Mouse (Mus musculus) stomach, embryonic 14.5 days (tissue): Measurements from ENCODE around the gene Cyp4f14. TPM values are rescaled to one million over a fixed set of nuclear protein-coding genes. Genes with fewer than 3 reads are reported as not detected.
"Not testable (repeated sequence)": the region's sequence is repeated elsewhere in the genome, so short reads cannot be mapped to it uniquely, and the experiment has no call there.

Source experiments
- ATAC-seq: fragments of 200-750 bp; cut with Nextera tagmentation; 2 replicates; pipeline ENCODE4 v1.8.0; 2017; ENCODE audit warnings: low read depth, moderate TSS enrichment; ENCODE audit not compliant: insufficient number of reproducible peaks, insufficient read depth, low FRiP score
- H3K27ac ChIP-seq: fragments of 300-500 bp; sonication (generic); 2 replicates; pipeline ENCODE4 v1.5.1; 2014; ENCODE audit warnings: mild to moderate bottlenecking, low read length, moderate library complexity, mixed read lengths
- H3K27me3 ChIP-seq: fragments of 300-500 bp; sonication (generic); 2 replicates; pipeline ENCODE4 v1.6.1; 2014; ENCODE audit warnings: low read length, control low read depth, mixed read lengths; ENCODE audit not compliant: control insufficient read depth, insufficient read depth
- H3K36me3 ChIP-seq: fragments of 300-500 bp; sonication (generic); 2 replicates; pipeline ENCODE4 v1.6.1; 2014; ENCODE audit warnings: mild to moderate bottlenecking, control low read depth, low read length, moderate library complexity, mixed read lengths; ENCODE audit not compliant: control insufficient read depth, insufficient read depth
- H3K4me1 ChIP-seq: fragments of 300-500 bp; sonication (generic); 2 replicates; pipeline ENCODE4 v1.6.1; 2014; ENCODE audit warnings: low read length, control low read depth, mixed read lengths; ENCODE audit not compliant: control insufficient read depth, insufficient read depth
- H3K4me2 ChIP-seq: fragments of 300-500 bp; sonication (generic); replicated peaks from 2 replicates; pipeline ENCODE4 v1.6.1; 2014; ENCODE audit warnings: low read depth, low read length, control low read depth
- H3K4me3 ChIP-seq: fragments of 300-500 bp; sonication (generic); 2 replicates; pipeline ENCODE4 v1.5.1; 2014; ENCODE audit warnings: low read depth, low read length, control low read depth
- H3K9ac ChIP-seq: fragments of 300-500 bp; sonication (generic); replicated peaks from 2 replicates; pipeline ENCODE4 v1.6.1; 2014; ENCODE audit warnings: low read depth, mild to moderate bottlenecking, control low read depth, low read length, moderate library complexity, mixed read lengths
- H3K9me3 ChIP-seq: fragments of 300-500 bp; sonication (generic); 2 replicates; pipeline ENCODE4 v1.6.1; 2016; ENCODE audit warnings: low read depth, low read length, control low read depth; ENCODE audit not compliant: control insufficient read depth
- WGBS: fragments of 180-500 bp; shearing (Covaris S2); extraction: QIAGEN DNeasy Blood & Tissue Kit; methylation state at CpG from one replicate; pipeline ENCODE4 v1.1.7; 2014; 5-methylcytosine and 5-hydroxymethylcytosine counted together
- polyA plus RNA-seq: library from polyadenylated mRNA; unstranded; fragments of >200 nt; fragmentation: Nextera tagmentation; extraction: Ambion mirVana; gene quantifications from 2 replicates; pipeline ENCODE4 v1.2.1, GENCODE M21; 2014

Gene Cyp4f14
- polyA plus RNA-seq, 1 experiment from 2014 or later, result not detected

DNA sequence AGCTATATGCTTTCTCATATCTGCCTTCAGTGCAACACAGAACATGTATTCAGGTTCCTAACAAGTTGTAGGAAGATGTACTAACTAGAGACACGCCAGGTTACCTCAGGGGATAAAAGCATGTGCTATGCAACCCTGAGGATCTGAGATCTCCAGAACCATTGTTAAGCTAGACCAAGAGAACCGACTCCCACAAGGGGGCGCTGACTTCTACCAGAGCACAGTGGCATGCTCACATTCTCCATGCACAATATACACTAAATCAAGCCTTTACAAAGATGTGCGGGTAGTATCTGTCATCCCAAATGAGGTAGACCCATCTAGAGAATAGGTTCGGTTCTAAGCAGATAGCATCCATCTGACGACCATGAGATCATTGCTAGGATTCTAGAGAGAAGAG is 60.4 kb downstream of the Cyp4f14 start:
- 61% methylated on average over 2 of the region's 6 CpGs for WGBS
- H3K9me3 ChIP-seq, H3K4me2 ChIP-seq, H3K4me1 ChIP-seq, H3K36me3 ChIP-seq, ATAC-seq, H3K27ac ChIP-seq, H3K4me3 ChIP-seq, H3K27me3 ChIP-seq, H3K9ac ChIP-seq: not testable (repeated sequence)

Other genes with a start within 250 kb of the Cyp4f14 start
- 0.11 TPM in 1 of 2 replicates, not detected in the other for gene Cyp4f15, start 231.7 kb downstream of the Cyp4f14 start, polyA plus RNA-seq
- gene Zfp871, start 129.1 kb downstream of the Cyp4f14 start, polyA plus RNA-seq, result 61.9 and 62.0 TPM in 2 replicates
- gene Zfp811, start 107.4 kb downstream of the Cyp4f14 start, polyA plus RNA-seq, result 4.7 and 5.4 TPM in 2 replicates
- gene Zfp799, start 87.1 kb downstream of the Cyp4f14 start, polyA plus RNA-seq, result 20.6 and 21.4 TPM in 2 replicates
- 6.0 and 8.7 TPM in 2 replicates for gene Zfp870, start 25.7 kb downstream of the Cyp4f14 start, polyA plus RNA-seq
- gene Cyp4f13, start 30.1 kb upstream of the Cyp4f14 start, polyA plus RNA-seq, result 12.3 and 18.8 TPM in 2 replicates
- gene Zfp472, start 48.5 kb upstream of the Cyp4f14 start, polyA plus RNA-seq, result 13.6 and 13.9 TPM in 2 replicates
- 13.1 and 14.2 TPM in 2 replicates for gene Zfp952, start 75.8 kb upstream of the Cyp4f14 start, polyA plus RNA-seq
- gene Zfp763, start 116.1 kb upstream of the Cyp4f14 start, polyA plus RNA-seq, result 14.1 and 15.8 TPM in 2 replicates
- not detected in 2 replicates for gene 4921501E09Rik, start 150.7 kb upstream of the Cyp4f14 start, polyA plus RNA-seq
- 9.5 and 12.0 TPM in 2 replicates for gene Zfp563, start 172.0 kb upstream of the Cyp4f14 start, polyA plus RNA-seq
- gene Morc2b, start 222.3 kb upstream of the Cyp4f14 start, polyA plus RNA-seq, result not detected in 2 replicates